Mouse (Mus musculus) heart, postnatal 0 days (tissue): ENCODE measurements around the gene Kifc5b. TPM values are rescaled to one million over a fixed set of nuclear protein-coding genes. Genes with fewer than 3 reads are reported as not detected.

Experiments
- ATAC-seq: fragments of 200-750 bp; cut with Nextera tagmentation; 2 replicates; pipeline ENCODE4 v1.8.0; 2017; ENCODE audit warnings: low read depth, moderate number of reproducible peaks, moderate library complexity; ENCODE audit not compliant: insufficient read depth
- DNase-seq: peaks from one replicate; pipeline ENCODE4 v3.0.0-alpha.2; 2016; ENCODE audit warnings: low spot score
- H3K27ac ChIP-seq: fragments of 300-500 bp; sonication (generic); 2 replicates; pipeline ENCODE4 v1.5.1; 2014; ENCODE audit warnings: low read depth, mild to moderate bottlenecking
- H3K27me3 ChIP-seq: fragments of 300-500 bp; sonication (generic); 2 replicates; pipeline ENCODE4 v1.6.1; 2014; ENCODE audit warnings: low read length, mixed read lengths; ENCODE audit not compliant: control insufficient read depth, insufficient read depth
- H3K36me3 ChIP-seq: fragments of 300-500 bp; sonication (generic); replicated peaks from 2 replicates; pipeline ENCODE4 v1.6.1; 2014; ENCODE audit warnings: low read length, mixed read lengths; ENCODE audit not compliant: control insufficient read depth, insufficient read depth
- H3K4me1 ChIP-seq: fragments of 300-500 bp; sonication (generic); 2 replicates; pipeline ENCODE4 v1.6.1; 2014; ENCODE audit warnings: antibody characterized with exemption; ENCODE audit not compliant: control insufficient read depth, insufficient read depth
- H3K4me2 ChIP-seq: fragments of 300-500 bp; sonication (generic); 2 replicates; pipeline ENCODE4 v1.6.1; 2014; ENCODE audit warnings: low read depth, mild to moderate bottlenecking, low read length, moderate library complexity
- H3K4me3 ChIP-seq: fragments of 300-500 bp; sonication (generic); 2 replicates; pipeline ENCODE4 v1.5.1; 2014; ENCODE audit warnings: low read depth, low read length
- H3K9ac ChIP-seq: fragments of 300-500 bp; sonication (generic); replicated peaks from 2 replicates; pipeline ENCODE4 v1.6.1; 2014; ENCODE audit warnings: low read depth, low read length, mixed read lengths
- H3K9me3 ChIP-seq: fragments of 300-500 bp; sonication (generic); replicated peaks from 2 replicates; pipeline ENCODE4 v1.6.1; 2016; ENCODE audit warnings: low read length; ENCODE audit not compliant: control insufficient read depth
- CTCF ChIP-seq: IDR thresholded peaks from 2 replicates; pipeline ENCODE4 v1.5.1; 2016; ENCODE audit warnings: antibody characterized with exemption, control low read depth, low read depth
- EP300 ChIP-seq: IDR thresholded peaks from 2 replicates; pipeline ENCODE4 v1.6.1; 2016; ENCODE audit warnings: antibody characterized with exemption, low read depth
- WGBS: fragments of 180-500 bp; shearing (Covaris S2); extraction: QIAGEN DNeasy Blood & Tissue Kit; methylation state at CpG from one replicate; pipeline ENCODE4 v1.1.7; 2014; 5-methylcytosine and 5-hydroxymethylcytosine counted together
- polyA plus RNA-seq: library from polyadenylated mRNA; unstranded; fragments of >200 nt; fragmentation: Nextera tagmentation; extraction: Ambion mirVana; gene quantifications from 2 replicates; pipeline ENCODE4 v1.2.1, GENCODE M21; 2015
- total RNA-seq: library from RNA; depleted of rRNA; stranded (reverse); fragments of >200 nt; gene quantifications from 2 replicates; pipeline ENCODE4 v1.2.3, GENCODE M21; 2014; ENCODE audit warnings: low replicate concordance

Kifc5b gene
- total and polyA plus RNA-seq, 2 experiments from 2014 or later, result 0.93 to 4.5 TPM

DNA sequence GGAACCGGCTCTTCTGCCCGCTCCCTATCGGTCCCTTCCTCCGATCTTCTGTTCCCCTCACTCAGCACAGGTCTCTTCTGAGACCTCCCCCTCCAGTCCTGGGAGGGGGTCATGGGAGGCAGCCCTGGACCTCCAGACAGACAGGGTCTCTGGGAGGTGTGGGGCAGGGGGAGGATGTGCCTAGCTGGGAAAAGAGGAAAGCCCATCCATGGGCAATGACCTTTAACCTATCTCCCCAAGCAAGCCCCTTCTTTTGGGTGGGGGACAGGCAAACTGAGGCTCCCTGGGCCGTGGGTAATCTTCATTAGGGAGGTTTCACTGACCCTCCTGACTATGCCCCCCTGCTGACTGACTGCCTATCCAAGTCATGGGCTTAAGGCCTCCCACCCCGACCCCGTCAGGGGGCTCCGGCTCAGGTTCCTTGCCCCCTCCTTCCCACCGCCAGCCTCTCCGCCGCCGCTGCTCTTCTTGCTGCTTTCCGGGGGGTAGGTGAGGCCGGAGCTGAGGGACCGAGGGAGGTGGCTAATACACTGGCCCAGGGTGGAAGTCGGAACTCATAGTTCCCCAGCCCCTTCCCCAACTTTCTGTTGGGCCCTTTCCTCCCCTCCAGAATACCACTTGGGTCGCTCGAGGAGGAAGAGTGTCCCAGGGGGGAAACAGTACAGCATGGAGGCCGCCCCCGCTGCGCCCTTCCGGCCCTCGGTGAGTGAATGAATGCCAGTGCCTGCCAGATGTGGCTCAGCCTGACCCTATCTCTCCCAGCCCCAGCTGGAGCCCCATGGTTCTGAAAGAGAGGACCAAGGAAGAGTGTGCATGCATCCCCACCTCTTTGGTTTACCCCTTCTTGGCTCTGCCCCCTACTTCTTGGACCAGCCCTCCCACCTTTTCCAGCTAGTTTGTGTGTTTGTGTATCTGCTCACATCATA, 35.3 kb downstream of the Kifc5b start:
- Histone ChIP-seq H3K27ac (no peak overlapping the region), H3K4me2 (peak overlapping the region; percentile 57), H3K9ac (peak overlapping the region; percentile 31), H3K36me3 (no peaks in the 10 kb centered on the region), H3K4me1 (peaks cover 48% of the 10 kb centered on the region), H3K27me3 (no peaks in the 10 kb centered on the region), H3K4me3 (peak overlapping the region; percentile 31), H3K9me3 (no peaks in the 10 kb centered on the region)
- 43% methylated on average over 20 of the region's 23 CpGs for WGBS
- ATAC-seq (no peak), DNase-seq (no peak)
- TF ChIP-seq CTCF, result no peak
- TF ChIP-seq EP300, result no peak

DNA sequence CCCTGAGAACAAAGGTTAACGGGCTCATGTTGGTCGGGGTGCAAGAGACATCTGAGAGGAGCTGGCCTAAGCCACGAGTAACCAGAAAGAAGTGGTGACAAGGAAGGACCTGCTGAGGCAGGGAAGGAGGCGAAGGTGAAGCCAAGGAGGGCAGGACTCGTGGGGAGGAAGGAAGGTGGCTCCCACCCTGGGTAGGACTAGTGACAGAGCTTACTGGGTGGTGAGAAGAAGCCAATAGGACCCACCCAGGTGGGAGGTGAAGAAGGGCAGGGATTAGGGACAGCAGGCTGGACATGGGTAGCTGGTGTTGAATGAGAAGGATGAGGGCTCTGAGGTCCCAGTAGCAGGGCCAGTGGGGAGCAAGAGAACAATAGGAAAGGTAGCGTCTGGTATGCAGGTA, 36.3 kb downstream of the Kifc5b start:
- H3K27me3 ChIP-seq, result no peaks in the 10 kb centered on the region
- DNase-seq, result no peak
- H3K36me3 ChIP-seq, result 0 out of 2 replicates have a peak, but pooled peaks cover 4% of the 10 kb centered on the region
- no peak for TF ChIP-seq EP300
- no peak for TF ChIP-seq CTCF
- peak overlapping the region; percentile 18; the same call in 1 of the 2 replicates for H3K27ac ChIP-seq
- 41% methylated on average over 6 of the region's 6 CpGs for WGBS
- H3K9me3 ChIP-seq, result no peaks in the 10 kb centered on the region
- peak overlapping the region; percentile 58 for H3K4me2 ChIP-seq
- H3K4me1 ChIP-seq, result peaks cover 48% of the 10 kb centered on the region
- no peak for ATAC-seq
- H3K9ac ChIP-seq, result peak overlapping the region; percentile 42
- H3K4me3 ChIP-seq, result no peak overlapping the region

DNA sequence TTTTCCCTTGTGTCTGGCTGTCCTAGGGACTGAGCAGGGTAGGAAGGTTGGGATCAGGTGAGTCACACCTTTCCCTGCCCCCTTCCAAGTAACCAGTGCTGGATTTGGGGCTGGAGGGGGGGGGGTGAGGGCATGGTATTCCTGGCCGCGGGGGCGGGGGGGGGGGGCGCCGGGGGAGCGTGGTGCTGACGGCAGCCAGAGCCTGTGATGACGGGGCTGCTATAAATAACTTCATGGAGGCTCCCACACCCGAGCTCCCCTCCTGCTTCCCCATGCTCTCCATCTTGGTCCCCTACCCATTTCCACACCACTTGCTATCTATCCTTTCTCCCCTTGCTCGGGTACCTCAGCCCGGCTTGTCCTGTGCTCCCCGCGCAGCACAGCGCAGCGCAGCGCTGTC, 36.8 kb downstream of the Kifc5b start:
- ATAC-seq, result peak; percentile 61

DNA sequence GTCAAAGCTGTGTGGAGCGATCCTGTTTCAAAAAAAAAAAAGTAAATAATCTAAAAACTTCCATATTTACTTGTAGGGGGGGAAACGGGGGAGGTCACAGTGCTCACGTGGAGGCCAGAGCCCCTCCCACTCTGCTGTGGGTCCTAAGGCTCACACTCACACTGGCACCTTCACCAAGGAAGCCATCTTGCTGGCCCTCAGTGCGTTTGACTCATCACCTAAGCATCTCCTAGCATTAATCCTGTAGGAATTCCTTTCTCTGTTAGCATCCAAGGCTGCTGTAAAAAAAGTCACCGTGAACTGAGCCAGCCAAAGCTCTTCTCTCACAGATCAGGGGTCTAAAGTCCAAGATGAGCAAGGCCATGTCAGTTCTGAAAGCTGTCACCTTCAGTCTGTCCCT, 39.4 kb downstream of the Kifc5b start:
- H3K4me2 ChIP-seq, result no peak overlapping the region
- H3K4me1 ChIP-seq, result peaks cover 35% of the 10 kb centered on the region
- no peaks in the 10 kb centered on the region for H3K9me3 ChIP-seq
- 72% methylated on average over 5 of the region's 5 CpGs for WGBS
- no peak for TF ChIP-seq EP300
- no peak for TF ChIP-seq CTCF
- H3K36me3 ChIP-seq, result peaks cover 14% of the 10 kb centered on the region
- ATAC-seq (no peak), DNase-seq (no peak)
- no peak overlapping the region for H3K4me3 ChIP-seq
- H3K27me3 ChIP-seq, result no peaks in the 10 kb centered on the region
- H3K27ac ChIP-seq, result no peak overlapping the region
- no peak overlapping the region for H3K9ac ChIP-seq

More for the DNA sequence above, 36.8 kb downstream of the Kifc5b start:
- peak overlapping the region; percentile 79 for H3K27ac ChIP-seq
- peak; percentile 57 for DNase-seq
- 0 out of 2 replicates have a peak, but pooled peaks cover 4% of the 10 kb centered on the region for H3K36me3 ChIP-seq
- H3K27me3 ChIP-seq, result no peaks in the 10 kb centered on the region
- peak overlapping the region; percentile 32 for H3K4me3 ChIP-seq
- WGBS, result 14% methylated on average over 13 of the region's 16 CpGs
- H3K4me2 ChIP-seq, result peak overlapping the region; percentile 58
- TF ChIP-seq EP300, result no peak
- TF ChIP-seq CTCF, result no peak
- peak overlapping the region; percentile 42 for H3K9ac ChIP-seq
- H3K9me3 ChIP-seq, result no peaks in the 10 kb centered on the region
- H3K4me1 ChIP-seq, result peaks cover 47% of the 10 kb centered on the region

DNA sequence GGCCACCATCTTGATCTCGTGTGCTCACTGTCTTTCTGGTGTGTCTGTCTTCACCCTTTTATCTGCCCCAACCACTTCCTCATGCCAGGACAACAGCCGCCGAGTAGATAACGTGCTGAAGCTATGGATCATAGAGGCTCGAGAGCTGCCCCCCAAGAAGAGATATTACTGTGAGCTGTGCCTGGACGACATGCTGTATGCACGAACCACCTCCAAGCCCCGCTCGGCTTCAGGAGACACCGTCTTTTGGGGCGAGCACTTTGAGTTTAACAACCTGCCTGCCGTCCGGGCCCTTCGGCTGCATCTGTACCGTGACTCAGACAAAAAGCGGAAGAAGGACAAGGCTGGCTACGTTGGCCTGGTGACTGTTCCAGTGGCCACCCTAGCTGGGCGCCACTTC, 40.0 kb downstream of the Kifc5b start:
- no peak for TF ChIP-seq EP300
- TF ChIP-seq CTCF, result no peak
- peaks cover 14% of the 10 kb centered on the region for H3K36me3 ChIP-seq
- no peak overlapping the region for H3K4me2 ChIP-seq
- no peak overlapping the region for H3K27ac ChIP-seq
- WGBS, result 63% methylated on average over 18 of the region's 18 CpGs
- no peak overlapping the region for H3K9ac ChIP-seq
- peaks cover 30% of the 10 kb centered on the region for H3K4me1 ChIP-seq
- no peak for ATAC-seq
- no peak overlapping the region for H3K4me3 ChIP-seq
- no peaks in the 10 kb centered on the region for H3K27me3 ChIP-seq
- no peaks in the 10 kb centered on the region for H3K9me3 ChIP-seq
- no peak for DNase-seq
